Mouse (Mus musculus): ENCODE results near the gene Cast. TPM values are rescaled to one million over a fixed set of nuclear protein-coding genes. Genes with fewer than 3 reads are reported as not detected.

The Cast gene
- polyA plus RNA-seq, 1 experiment from 2014 or later = 47.1 TPM

DNA sequence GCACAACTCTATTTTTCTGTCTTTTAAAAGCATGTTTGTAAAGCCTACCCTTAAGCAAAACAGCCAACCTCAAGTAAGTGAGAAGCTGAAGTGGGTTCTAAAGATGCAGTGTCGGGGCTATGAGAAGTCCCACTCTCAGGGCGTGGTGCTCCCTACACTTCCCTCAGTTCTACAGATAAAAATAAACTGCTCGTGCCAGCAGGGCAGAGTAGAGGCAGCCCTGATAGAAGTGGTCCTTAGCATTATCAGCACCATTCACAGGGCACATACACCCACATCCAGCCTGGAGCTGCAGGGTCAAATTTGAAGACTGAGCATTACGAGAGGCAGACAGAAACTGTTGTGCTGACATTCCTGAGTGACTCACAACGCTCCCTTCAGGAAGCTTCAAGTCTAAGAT, 72.8 kb downstream of the Cast start:
- Histone ChIP-seq H3K4me1 (replicated peaks; ENCODE audit: control insufficient read depth, insufficient read depth, low read length) (no peaks in the 10 kb centered on the region), H3K36me3 (ENCODE audit: control insufficient read depth, insufficient read depth, low read length) (peaks cover 8% of the 10 kb centered on the region), H3K9me3 (ENCODE audit: control insufficient read depth, low read length) (no peaks in the 10 kb centered on the region), H3K27ac (ENCODE audit: low read length) (no peak overlapping the region), H3K4me3 (ENCODE audit: low read length) (no peak overlapping the region), H3K4me2 (ENCODE audit: low read depth, low read length) (no peak overlapping the region), H3K27me3 (ENCODE audit: control insufficient read depth, insufficient read depth, low read depth, low read length) (no peaks in the 10 kb centered on the region), H3K9ac (ENCODE audit: low read length) (no peak overlapping the region)
- ATAC-seq (ENCODE audit: low read depth) = no peak
- WGBS = 70% methylated on average over 5 of the region's 5 CpGs

DNA sequence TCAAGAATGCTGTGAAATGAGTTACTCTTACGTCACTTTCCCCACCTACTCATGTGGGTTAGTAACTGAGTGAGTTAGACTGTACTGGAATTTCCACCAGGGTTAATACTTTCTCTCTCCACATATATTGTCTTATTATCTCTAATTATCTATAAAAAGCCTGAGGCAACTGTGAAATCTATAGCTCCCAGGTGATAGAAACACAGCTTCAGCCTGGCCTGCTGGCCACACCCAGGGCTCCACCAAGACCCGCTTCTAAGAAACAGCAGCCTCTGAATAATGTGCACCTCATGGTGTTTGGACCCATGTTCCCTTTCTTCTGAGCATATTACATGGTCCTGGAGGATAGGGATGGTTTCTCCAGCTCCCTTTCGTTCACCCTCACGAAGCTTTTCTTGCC, 74.9 kb downstream of the Cast start:
- Histone ChIP-seq H3K4me2 (ENCODE audit: low read depth, low read length) (no peak overlapping the region), H3K27ac (ENCODE audit: low read length) (no peak overlapping the region), H3K9me3 (ENCODE audit: control insufficient read depth, low read length) (no peaks in the 10 kb centered on the region), H3K4me3 (ENCODE audit: low read length) (no peak overlapping the region), H3K36me3 (ENCODE audit: control insufficient read depth, insufficient read depth, low read length) (peaks cover 10% of the 10 kb centered on the region), H3K4me1 (replicated peaks; ENCODE audit: control insufficient read depth, insufficient read depth, low read length) (no peaks in the 10 kb centered on the region), H3K9ac (ENCODE audit: low read length) (no peak overlapping the region), H3K27me3 (ENCODE audit: control insufficient read depth, insufficient read depth, low read depth, low read length) (no peaks in the 10 kb centered on the region)
- WGBS = 91% methylated on average over 4 of the region's 4 CpGs
- ATAC-seq (ENCODE audit: low read depth) = no peak

DNA sequence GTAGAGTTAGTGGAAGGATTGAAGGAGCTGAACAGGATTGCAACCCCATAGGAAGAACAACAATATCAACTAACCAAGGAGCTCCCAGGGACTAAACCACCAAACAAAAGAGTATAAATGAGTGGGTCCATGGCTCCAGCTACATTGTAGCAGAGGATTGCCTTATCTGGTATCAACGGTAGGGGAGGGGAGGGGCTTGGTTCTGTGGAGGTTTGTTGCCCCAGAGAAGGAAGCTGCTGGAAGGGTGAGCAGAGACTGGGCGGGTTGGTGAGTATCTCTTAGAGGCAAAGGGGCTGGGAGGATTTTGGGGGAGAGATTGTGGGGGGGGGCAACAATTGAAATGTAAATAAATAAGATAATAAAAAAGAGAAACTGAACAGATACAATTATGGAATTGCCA, 89.6 kb downstream of the Cast start:
- Histone ChIP-seq H3K27me3 (ENCODE audit: control insufficient read depth, insufficient read depth, low read depth, low read length) (no peaks in the 10 kb centered on the region), H3K27ac (ENCODE audit: low read length) (no peak overlapping the region), H3K9ac (ENCODE audit: low read length) (no peak overlapping the region), H3K9me3 (ENCODE audit: control insufficient read depth, low read length) (no peaks in the 10 kb centered on the region), H3K4me1 (replicated peaks; ENCODE audit: control insufficient read depth, insufficient read depth, low read length) (no peaks in the 10 kb centered on the region), H3K4me3 (ENCODE audit: low read length) (no peak overlapping the region), H3K4me2 (ENCODE audit: low read depth, low read length) (no peak overlapping the region), H3K36me3 (ENCODE audit: control insufficient read depth, insufficient read depth, low read length) (peaks cover 15% of the 10 kb centered on the region)
- 74% methylated on average over 2 of the region's 2 CpGs for WGBS
- ATAC-seq (ENCODE audit: low read depth) = no peak

DNA sequence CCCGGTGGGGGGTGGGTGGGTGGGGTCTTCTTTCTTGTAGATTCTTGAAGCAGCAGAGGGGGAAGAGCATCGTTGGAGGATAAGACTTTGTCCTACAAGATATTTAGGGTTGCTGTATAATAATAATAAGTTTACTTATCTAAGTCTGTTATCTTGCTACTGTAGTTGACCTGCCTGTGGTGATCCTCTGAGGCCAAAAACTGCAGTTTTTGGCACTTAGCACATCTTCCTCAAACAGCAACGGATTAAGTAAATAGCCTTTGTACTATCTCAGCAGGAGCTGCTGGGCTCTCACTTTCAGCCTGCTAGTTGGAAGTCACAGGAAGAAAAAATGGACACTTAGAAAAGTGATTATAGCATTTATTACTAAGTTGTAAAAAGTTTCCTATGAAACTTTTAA, 112.4 kb downstream of the Cast start:
- Histone ChIP-seq H3K4me1 (replicated peaks; ENCODE audit: control insufficient read depth, insufficient read depth, low read length) (no peaks in the 10 kb centered on the region), H3K4me2 (ENCODE audit: low read depth, low read length) (no peak overlapping the region), H3K9me3 (ENCODE audit: control insufficient read depth, low read length) (no peaks in the 10 kb centered on the region), H3K27me3 (ENCODE audit: control insufficient read depth, insufficient read depth, low read depth, low read length) (no peaks in the 10 kb centered on the region), H3K9ac (ENCODE audit: low read length) (no peak overlapping the region), H3K4me3 (ENCODE audit: low read length) (no peak overlapping the region), H3K36me3 (ENCODE audit: control insufficient read depth, insufficient read depth, low read length) (peaks cover 11% of the 10 kb centered on the region), H3K27ac (ENCODE audit: low read length) (no peak overlapping the region)
- 52% methylated on average over 3 of the region's 3 CpGs for WGBS
- ATAC-seq (ENCODE audit: low read depth) = no peak

- 80% methylated on average over 5 of the region's 5 CpGs for WGBS
- no peak overlapping the region for H3K4me3 ChIP-seq (ENCODE audit: low read length)
- no peaks in the 10 kb centered on the region for H3K9me3 ChIP-seq (ENCODE audit: control insufficient read depth, low read length)
- no peak overlapping the region for H3K9ac ChIP-seq (ENCODE audit: low read length)
- no peak for ATAC-seq (ENCODE audit: low read depth)
- H3K4me1 ChIP-seq (replicated peaks; ENCODE audit: control insufficient read depth, insufficient read depth, low read length) = no peaks in the 10 kb centered on the region
- H3K4me2 ChIP-seq (ENCODE audit: low read depth, low read length) = no peak overlapping the region
- H3K27me3 ChIP-seq (ENCODE audit: control insufficient read depth, insufficient read depth, low read depth, low read length) = no peaks in the 10 kb centered on the region
- H3K36me3 ChIP-seq (ENCODE audit: control insufficient read depth, insufficient read depth, low read length) = peaks cover 11% of the 10 kb centered on the region
- H3K27ac ChIP-seq (ENCODE audit: low read length) = no peak overlapping the region
These were observed 113.0 kb downstream of the Cast start for GRCm38 (mm10) chr13:74695497-74696193.

Other genes with a start within 250 kb of the Cast start
- gene Erap1, start 169.2 kb downstream of the Cast start, polyA plus RNA-seq (2015; fragmentation: Nextera tagmentation; extraction: Ambion mirVana) = 41.1 and 44.8 TPM in 2 replicates

Measured in lung, embryonic 16.5 days (tissue).